Mouse (Mus musculus): ENCODE results near the gene Rpl19. TPM values are rescaled to one million over a fixed set of nuclear protein-coding genes. Genes with fewer than 3 reads are reported as not detected.

The Rpl19 gene
- total RNA-seq, 1 experiment from 2014 or later = 1,171 TPM

DNA sequence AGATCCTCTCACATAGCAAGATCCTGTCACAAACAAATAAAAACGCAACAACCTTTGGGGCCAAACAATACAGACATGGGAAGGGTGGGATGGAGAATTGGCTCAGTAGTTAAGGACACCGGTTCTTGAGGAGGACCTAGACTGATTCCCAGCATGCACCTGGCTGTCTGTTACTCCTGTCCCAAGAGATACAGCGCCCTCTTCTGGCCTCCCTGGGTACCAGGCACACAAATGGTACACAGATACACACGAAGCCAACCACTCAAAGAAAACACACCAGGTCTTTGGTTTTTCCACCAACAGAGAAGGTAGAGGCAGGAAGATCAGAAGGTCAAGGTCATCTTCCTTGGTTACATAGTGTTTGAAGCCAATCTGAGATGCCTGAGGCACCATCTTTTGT lies 19.1 kb downstream of the Rpl19 start:
- no peak for ATAC-seq (replicated peaks; ENCODE audit: insufficient number of reproducible peaks, low FRiP score, low TSS enrichment, poor library complexity, severe bottlenecking)

DNA sequence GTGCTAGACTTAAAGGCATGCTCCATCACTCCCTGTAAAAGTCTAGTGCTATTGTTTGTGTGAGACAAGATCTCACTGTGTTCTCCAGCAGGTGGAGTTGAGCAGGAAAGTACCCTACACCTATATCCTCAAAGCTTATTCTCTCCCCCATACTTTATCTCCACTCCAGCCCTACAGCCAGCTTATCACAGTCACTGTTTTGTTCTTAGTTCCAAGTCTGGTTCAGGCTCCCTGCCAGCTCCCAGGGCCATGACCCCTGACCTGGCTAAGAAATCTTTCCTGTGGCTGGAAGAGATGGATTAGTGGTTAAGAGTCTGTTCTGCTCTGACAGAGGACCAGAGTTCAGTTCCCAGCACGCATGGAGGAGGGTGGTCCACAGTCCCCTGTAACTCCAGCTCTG lies 20.0 kb downstream of the Rpl19 start:
- no peak for ATAC-seq (replicated peaks; ENCODE audit: insufficient number of reproducible peaks, low FRiP score, low TSS enrichment, poor library complexity, severe bottlenecking)

DNA sequence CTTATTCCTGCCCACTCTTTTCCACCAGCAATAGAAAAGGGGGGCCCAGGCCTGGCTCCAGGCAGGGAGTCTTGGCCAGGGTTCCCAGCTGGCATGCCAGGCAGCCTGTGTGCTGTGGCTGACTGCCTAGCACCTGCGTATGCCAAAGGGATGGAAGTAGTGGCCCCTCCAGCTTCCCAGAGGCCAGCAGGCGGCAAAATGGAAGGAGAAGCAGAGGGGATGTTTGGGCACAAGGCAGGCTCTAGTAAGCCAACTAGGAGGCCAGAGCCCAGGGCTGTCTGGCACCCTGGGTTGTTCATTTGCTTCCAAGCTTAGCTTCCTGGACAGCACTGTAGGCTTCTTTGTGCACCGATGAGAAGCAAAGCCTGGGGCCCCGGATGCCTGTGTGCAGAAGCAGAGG lies 21.2 kb downstream of the Rpl19 start:
- no peak for ATAC-seq (replicated peaks; ENCODE audit: insufficient number of reproducible peaks, low FRiP score, low TSS enrichment, poor library complexity, severe bottlenecking)

DNA sequence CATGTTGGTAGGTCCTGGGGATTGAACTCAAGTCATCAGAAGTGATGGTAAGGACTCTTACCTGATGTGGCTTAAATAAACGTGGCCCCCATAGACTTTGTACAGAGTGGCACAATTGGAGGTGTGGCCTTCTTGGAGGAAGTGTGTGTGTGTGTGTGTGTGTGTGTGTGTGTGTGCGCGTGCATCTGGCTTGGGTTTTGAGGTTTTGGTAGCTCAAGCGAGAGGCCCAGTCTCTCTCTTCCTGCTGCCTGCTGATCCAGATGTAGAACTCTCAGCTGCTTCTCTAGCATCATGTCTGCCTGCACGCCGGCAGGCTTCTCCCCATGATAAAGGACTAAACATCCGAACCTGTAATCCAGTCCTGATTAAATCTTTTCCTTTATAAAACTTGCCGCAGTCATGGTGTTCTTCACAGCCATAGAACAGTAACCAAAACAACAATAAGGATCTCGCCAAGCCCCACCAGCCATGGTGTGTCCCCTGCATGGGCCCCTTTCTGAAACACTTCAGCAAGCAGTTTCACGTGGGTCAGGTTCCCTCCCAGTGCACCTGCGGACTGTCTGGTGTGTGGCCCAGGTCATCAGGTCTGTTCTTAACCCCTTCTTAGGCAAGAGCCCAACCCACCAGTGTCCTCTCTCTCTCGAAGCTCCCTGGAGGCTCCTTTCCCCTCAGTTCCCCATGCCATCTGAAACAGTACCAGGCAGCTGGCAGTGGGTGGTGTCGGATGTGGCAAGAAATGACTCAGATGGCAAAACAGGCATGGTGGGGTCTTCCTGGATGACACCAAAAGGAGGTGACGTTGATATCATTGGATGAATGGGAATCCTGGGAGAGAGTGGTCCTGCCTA lies 23.4 kb downstream of the Rpl19 start:
- ATAC-seq (replicated peaks; ENCODE audit: insufficient number of reproducible peaks, low FRiP score, low TSS enrichment, poor library complexity, severe bottlenecking) = no peak

DNA sequence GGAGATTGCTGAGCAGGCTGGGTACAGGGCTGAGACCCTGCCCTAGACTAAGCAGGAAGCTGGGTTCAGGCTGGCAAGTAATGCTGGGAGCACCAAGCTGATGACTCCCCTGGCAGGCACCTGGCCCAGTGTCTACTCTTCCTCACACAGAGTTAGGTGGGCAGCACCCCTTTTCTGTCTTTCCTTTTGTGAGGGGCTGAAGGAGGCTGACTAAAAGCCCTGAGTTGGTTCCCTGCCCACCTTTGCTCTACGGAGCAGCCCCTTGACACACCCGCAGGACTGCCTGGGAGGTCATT lies 24.0 kb downstream of the Rpl19 start:
- ATAC-seq (replicated peaks; ENCODE audit: insufficient number of reproducible peaks, low FRiP score, low TSS enrichment, poor library complexity, severe bottlenecking) = no peak

DNA sequence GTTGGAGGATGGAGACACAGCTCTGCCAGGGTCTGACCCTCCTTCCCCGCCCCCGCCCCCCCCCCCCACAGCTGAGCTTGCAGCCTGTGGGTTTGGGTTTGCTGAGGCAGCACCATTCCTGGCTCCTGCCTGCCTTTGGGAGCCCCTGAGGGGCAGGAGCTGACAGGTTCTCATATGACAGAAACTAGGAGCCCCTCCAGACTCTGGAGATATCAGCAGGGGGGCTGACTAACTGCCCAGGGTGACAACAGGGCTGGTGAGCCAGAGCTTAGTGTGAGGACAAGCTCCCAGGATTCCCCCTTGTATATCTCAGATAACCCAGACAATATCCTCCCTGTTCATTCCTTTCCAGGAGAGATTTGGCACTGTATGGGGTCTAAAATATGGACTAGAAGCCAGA lies 24.4 kb downstream of the Rpl19 start:
- no peak for ATAC-seq (replicated peaks; ENCODE audit: insufficient number of reproducible peaks, low FRiP score, low TSS enrichment, poor library complexity, severe bottlenecking)

DNA sequence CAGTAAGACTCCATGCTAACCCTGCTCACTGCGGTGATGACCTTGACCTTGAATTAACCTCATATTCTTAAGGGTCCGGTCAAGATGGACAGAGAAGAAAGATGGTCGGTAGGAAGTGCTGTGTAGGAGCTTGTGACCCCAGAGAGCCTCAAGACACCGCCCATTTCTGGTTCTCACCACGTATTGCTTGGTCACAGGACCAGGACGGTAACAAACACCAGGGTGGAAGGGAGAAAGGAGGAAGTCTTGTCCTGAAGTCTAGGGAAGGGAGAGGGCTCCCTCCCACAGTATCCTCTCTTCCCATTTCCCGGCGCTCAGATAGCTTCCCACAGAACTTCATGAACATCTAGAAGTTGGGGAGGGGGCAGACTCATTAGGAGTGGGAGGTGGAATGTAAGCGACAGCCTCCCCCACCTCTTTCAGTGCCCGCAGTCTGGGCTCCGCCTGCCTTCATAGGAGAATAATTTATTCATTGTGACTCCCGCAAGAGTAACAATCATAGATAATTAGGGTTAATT lies 25.2 kb downstream of the Rpl19 start:
- ATAC-seq (replicated peaks; ENCODE audit: insufficient number of reproducible peaks, low FRiP score, low TSS enrichment, poor library complexity, severe bottlenecking) = no peak

DNA sequence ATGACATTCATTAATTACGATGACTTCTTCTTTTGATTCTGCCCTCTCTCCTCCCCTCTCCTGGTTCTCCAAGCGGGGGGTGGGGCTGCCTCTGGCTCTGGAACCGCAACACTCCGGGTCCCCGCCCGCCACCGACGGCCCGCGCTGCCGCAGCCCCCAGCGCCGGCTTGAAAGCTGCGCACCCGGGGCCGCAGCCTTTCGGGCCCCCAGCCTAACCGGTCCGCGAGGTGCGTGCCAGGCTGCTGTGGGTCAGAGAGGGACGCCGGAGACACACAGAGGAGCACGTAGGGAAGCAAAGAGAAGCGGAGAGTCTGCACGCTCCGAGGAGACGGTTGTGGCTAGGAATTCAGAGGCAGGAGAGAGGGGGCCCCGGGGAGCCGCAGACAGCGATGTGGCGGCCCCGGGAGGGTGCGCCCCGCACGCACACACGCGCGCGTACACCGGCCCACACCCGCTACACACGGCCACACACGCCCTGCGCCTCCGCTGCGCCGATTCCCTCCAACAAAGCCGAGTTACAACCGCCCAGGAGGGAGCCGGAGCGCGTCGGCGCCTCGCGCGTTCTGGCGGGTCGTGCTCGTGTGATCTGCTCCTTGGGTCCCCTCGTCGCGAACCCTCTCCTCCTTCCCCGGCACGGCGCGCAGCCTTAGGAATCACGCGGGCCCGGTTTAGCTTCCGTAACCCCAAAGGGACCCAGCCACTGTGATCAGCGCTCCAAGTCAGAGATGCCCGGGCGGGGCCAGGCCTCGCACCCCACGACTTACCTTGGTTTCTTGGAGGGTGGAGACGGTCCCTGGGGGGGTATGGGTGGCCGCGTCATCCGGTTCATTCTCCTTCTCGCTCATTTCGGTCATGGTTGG lies 25.8 kb downstream of the Rpl19 start:
- ATAC-seq (replicated peaks; ENCODE audit: insufficient number of reproducible peaks, low FRiP score, low TSS enrichment, poor library complexity, severe bottlenecking) = 0 out of 2 replicates have a peak, but pooled peaks have one; percentile 5

DNA sequence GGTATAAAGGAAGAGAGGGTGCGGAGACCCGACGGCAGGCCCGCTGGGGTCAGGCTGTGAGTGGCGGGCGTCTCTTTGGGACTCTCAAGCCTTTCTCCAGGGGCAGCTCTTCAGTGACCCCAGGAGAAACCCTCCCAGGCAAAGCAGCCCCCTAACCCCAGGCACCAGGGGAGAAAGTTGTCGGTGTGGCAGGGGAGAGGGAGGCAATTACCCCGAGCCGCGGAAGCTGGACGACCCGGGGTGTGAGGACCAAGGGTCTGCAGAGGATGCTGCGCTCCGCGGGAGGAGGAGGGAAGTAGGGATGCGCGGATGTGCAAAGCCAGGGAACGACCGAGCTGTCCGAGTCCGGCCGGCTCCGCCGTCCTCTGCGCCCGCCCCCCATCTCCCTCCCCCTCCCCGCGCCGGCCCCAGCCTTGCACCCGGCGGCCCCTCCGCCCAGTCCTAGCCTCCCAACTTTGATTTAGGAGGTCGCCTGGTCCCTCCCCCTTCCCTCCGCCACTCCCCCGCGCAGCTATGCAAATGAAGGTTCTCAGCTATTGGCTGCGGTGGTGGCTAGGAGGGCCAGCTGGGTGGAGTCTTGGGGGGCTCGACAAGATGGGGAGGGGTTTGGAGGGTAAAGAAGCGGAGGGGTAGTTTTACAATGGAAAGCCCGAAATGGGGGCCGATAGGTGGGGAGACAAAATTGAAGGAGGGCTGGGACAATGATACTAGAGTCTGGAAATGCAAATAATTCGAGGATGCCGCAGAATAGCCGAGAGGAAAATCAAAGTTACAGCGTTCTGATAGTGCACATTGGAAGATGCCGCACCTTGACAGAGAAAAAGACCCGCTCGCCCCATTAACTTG lies 26.7 kb downstream of the Rpl19 start, which contains the start of gene Stac2:
Stac2 (minus strand) TSS at position 474 of the 846 bp plus-strand sequence.
- ATAC-seq (replicated peaks; ENCODE audit: insufficient number of reproducible peaks, low FRiP score, low TSS enrichment, poor library complexity, severe bottlenecking) = no peak

DNA sequence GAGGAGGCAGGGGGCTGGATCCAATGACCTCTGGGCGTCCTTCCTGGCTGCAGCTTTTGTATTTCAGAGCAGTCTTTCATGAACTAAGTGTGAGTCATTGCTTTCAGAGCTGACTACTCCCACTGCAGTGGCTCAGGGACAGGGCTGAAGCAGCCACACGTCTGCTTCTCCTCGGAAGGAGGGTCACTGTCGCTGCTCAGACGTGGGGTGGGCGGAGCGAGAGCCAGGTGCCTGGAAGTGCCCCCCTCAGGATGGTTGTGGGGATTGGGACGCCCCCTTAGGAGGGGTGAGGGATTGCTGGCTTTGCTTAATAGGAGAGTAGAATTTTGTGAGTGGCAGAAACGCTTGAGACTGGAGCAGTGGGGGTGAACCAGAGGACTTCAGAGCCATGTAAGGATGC lies 31.0 kb downstream of the Rpl19 start:
- ATAC-seq (replicated peaks; ENCODE audit: insufficient number of reproducible peaks, low FRiP score, low TSS enrichment, poor library complexity, severe bottlenecking) = no peak

DNA sequence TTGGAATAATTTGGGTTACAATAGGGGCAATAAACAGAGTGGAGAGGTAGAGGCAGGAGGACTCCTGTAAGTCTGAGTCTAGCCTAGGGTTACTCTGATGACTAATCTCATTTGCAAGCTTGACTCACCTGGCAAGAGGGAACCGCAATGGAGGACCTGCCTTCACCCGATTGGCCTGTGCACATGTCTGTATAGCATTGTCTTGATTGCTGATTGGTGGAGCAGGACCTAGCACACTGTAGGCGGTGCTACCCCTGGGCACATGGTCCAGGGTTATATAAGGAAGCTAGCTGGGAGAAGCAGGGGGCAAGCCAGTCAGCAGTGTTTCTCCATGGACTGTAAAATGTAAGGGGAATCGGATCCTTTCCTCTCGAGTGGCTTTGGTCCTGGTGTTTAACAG lies 31.5 kb downstream of the Rpl19 start:
- ATAC-seq (replicated peaks; ENCODE audit: insufficient number of reproducible peaks, low FRiP score, low TSS enrichment, poor library complexity, severe bottlenecking) = no peak

DNA sequence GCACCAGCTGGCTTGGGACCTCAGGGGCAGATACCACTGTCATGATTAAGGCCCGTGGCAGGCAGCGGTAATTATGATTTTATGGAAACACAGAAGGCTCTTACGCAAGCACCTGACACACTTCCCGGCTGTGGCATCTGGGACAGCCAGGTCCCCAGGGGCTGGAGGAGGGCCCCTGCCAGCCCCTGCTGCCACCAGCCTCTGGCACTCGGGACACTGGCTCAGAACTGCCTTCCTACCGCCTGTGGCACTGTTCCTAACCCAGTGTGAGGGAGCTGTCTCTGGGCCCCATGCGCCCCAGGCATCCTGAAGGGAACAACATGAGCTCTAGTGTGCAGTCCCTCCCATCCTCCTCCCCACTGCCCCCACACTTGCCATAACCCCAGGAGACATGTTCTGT lies 33.2 kb downstream of the Rpl19 start:
- no peak for ATAC-seq (replicated peaks; ENCODE audit: insufficient number of reproducible peaks, low FRiP score, low TSS enrichment, poor library complexity, severe bottlenecking)

DNA sequence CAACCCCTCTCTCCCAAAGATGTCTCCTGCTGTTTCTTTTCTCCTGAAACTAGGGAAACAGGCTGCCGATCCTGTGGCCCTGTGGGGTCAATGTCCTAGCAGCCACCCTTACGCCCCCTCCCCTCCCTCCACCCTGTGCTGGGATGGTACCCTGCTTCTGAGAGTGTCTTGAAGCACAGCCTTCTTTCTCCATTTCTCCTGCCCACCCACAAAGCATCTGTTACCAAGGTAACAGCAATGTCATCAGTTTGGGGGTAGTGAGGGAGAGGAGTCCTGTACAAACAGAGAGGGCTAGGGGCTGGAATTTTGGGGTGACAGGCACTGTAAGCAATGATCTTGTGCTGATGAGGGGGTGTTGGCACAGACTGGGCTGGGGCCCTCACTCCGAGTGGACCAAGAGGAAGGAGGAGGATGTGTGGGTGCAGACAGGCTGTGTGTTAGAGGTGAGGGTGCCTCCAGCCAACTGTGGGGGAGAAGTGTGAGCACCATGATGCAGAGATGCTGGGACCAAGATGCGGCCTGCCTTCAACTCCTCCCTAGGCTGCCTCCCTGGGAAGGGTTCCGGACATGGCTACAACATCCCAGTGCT lies 33.7 kb downstream of the Rpl19 start:
- no peak for ATAC-seq (replicated peaks; ENCODE audit: insufficient number of reproducible peaks, low FRiP score, low TSS enrichment, poor library complexity, severe bottlenecking)

DNA sequence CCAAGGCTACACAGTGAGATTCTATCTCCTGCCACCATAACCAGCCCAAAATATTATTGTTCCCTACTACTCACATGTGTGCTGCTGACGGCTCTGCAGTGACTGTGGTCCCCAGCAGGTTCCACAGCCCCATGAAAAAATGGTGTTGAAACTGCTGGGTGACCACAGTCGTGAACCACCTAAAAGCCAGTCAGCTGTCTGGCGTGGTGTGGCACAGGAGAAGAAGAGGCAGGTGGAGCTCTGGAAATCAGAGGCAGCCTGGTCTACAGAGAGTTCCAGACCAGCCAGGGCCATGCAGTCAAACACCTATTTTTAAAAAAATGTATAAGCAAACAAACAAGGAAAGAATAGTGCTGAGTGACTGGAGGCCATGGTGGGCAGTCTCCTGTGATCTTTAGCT lies 34.9 kb downstream of the Rpl19 start:
- no peak for ATAC-seq (replicated peaks; ENCODE audit: insufficient number of reproducible peaks, low FRiP score, low TSS enrichment, poor library complexity, severe bottlenecking)

DNA sequence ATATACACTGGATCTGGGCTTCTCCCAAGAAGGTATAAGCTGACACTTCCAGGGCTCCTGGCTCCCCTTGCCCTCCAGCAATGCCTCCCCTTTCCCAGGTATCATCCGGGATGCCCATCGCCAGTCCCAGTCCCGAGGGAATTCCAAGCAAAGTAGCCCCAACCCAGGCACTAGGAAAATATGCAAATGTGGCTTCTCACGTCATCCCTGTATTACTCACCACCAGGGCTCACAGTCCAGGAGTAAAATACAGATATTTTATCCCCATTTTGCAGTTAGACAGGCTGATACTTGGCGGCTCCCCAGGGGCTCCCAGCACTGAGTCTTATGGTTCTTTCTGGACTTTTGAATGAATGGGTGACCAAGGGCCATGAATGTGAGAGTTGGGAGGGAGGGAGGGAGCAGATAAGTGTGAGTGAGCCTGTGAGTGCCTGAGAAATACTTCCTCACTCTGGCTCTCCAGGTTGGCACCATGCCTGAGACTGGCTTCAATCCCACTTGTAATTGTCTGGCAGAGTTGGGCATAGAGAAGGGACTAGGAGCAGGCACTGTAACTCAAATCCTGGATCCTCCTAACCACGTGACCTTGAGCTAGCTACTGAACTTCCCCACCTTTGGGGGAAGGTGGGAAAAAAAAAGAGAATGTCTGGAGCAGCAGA lies 35.5 kb downstream of the Rpl19 start:
- no peak for ATAC-seq (replicated peaks; ENCODE audit: insufficient number of reproducible peaks, low FRiP score, low TSS enrichment, poor library complexity, severe bottlenecking)

DNA sequence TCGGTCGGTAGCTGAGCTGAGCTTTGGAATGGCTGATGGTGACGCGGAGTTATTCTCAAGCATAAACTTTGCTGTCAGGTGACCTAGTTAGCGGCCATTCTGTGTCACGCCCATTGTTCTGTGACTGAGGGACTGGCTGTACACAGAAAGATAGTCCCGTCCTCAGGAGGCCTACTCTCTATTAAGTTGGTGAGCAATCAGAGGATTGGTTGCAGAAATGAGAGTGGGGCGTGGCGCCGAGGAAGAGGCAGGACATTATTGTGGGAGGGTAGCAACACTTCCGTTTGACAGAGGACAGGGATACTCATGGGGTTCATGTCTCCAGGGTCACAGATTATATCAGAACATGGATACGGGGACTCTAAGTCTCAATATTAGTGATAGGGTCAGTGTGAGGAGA lies 39.7 kb downstream of the Rpl19 start:
- ATAC-seq (replicated peaks; ENCODE audit: insufficient number of reproducible peaks, low FRiP score, low TSS enrichment, poor library complexity, severe bottlenecking) = no peak

DNA sequence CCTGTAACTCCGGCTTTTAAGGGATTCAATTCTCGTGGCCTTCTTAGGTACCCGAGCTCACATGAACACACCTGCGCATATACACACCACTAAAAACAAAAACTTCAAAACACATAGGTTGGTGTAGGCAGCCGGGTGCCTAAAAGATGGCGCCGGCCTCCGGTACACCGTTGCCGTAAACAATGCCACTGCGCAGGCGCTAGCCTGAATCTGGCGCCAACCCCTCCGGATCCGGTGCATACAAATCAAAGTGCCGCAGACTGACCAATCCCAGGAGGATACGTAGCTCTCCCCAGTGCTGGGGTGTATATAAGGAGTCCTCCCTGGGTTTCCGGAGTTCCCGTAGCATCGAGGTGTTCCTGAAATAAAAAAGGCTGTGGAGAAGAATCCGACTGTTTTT lies 40.7 kb downstream of the Rpl19 start:
- no peak for ATAC-seq (replicated peaks; ENCODE audit: insufficient number of reproducible peaks, low FRiP score, low TSS enrichment, poor library complexity, severe bottlenecking)

DNA sequence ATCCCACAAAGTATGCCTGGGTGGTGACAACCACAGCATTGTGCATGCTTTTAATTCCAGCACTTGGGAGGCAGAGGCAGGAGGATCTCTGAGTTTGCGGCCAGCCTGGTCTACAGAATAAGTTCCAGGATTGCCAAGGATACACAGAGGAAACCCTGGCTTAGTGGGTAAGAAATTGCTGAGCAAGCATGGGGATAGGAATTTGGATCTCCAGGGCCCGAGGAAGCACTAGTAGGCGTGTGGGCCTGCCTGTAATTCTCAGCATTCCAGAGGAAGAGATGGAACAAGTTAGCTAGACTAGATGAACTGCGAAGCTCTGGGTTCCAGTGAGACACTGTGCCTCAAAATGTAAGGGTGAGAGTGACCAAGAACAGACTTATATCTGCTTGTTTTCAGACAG lies 46.9 kb downstream of the Rpl19 start:
- no peak for ATAC-seq (replicated peaks; ENCODE audit: insufficient number of reproducible peaks, low FRiP score, low TSS enrichment, poor library complexity, severe bottlenecking)

Measured in monocyte, adult 5-6 weeks (primary cell).